ENCODE assay signal across 8 mouse cellular contexts in genomic region chrX:38181608-38182258, GRCm38 (mm10). TPM values are rescaled to one million over a fixed set of nuclear protein-coding genes. Genes with fewer than 3 reads are reported as not detected.
A peak's percentile ranks its signal among the peaks of the same experiment; 100 is the strongest.
DNase-seq lines count a peak whose midpoint lies in the region; ATAC-seq and TF ChIP-seq lines count a peak whose summit lies in the region.

No protein-coding gene starts in this region.

- H3K9me3 ChIP-seq in liver, postnatal 0 days (ENCODE audit: low read length) = no peaks in the 10 kb centered on the region
- peaks cover 4% of the 10 kb centered on the region for H3K9me3 ChIP-seq in neural tube, embryonic 12.5 days

- peak; percentile 51 for TF ChIP-seq CTCF in liver, postnatal 0 days (IDR thresholded peaks at IDR 0.05; ENCODE audit: low read depth)

- no peak overlapping the region for H3K27ac ChIP-seq in liver, postnatal 0 days (ENCODE audit: low read depth)
- no peak overlapping the region for H3K27ac ChIP-seq in neural tube, embryonic 12.5 days

- H3K9ac ChIP-seq in liver, postnatal 0 days (replicated peaks) = no peak overlapping the region
- H3K9ac ChIP-seq in neural tube, embryonic 12.5 days = no peak overlapping the region

- peak; percentile 83 for ATAC-seq in inflammation-experienced regulatory T-cells, adult 6 months
- peak; percentile 66 for ATAC-seq in liver, postnatal 0 days
- ATAC-seq in neural tube, embryonic 12.5 days (ENCODE audit: low FRiP score, low read depth) = peak; percentile 41

- H3K4me2 ChIP-seq in liver, postnatal 0 days (ENCODE audit: low read depth, low read length) = peak overlapping the region; percentile 71; the same call in 1 of the 2 replicates
- H3K4me2 ChIP-seq in neural tube, embryonic 12.5 days (replicated peaks) = peak overlapping the region; percentile 66

- WGBS in liver, postnatal 0 days (ENCODE audit: insufficient replicate concordance) = 12% methylated on average over 10 of the region's 15 CpGs
- WGBS in neural tube, embryonic 12.5 days = 16% methylated on average over 13 of the region's 15 CpGs

- no peaks in the 10 kb centered on the region for H3K36me3 ChIP-seq in liver, postnatal 0 days (replicated peaks; ENCODE audit: insufficient read depth, low read length)
- no peaks in the 10 kb centered on the region for H3K36me3 ChIP-seq in neural tube, embryonic 12.5 days

- peak; percentile 62 to 65 for DNase-seq in right cerebral cortex, postnatal 10 days (ENCODE audit: low spot score in 2 of 2)
- no peak for DNase-seq in right cerebral cortex, postnatal 25 days
- DNase-seq in cerebellum, adult 18-20 months = peak; percentile 37 to 49
- DNase-seq in gastrocnemius, adult 18-20 months (ENCODE audit: low spot score) = peak; percentile 43
- DNase-seq in liver, postnatal 0 days = peak; percentile 77
- DNase-seq in thymus, postnatal 36 days = peak; percentile 64 to 65

- no peaks in the 10 kb centered on the region for H3K4me1 ChIP-seq in liver, postnatal 0 days (ENCODE audit: insufficient read depth)
- H3K4me1 ChIP-seq in neural tube, embryonic 12.5 days = no peaks in the 10 kb centered on the region

- H3K27me3 ChIP-seq in liver, postnatal 0 days (ENCODE audit: insufficient read depth, low read length) = 0 out of 2 replicates have a peak, but pooled peaks cover 3% of the 10 kb centered on the region
- no peaks in the 10 kb centered on the region for H3K27me3 ChIP-seq in neural tube, embryonic 12.5 days (replicated peaks)

- no peak for TF ChIP-seq EP300 in liver, postnatal 0 days (IDR thresholded peaks at IDR 0.05; ENCODE audit: low read depth)

- peak overlapping the region; percentile 44; the same call in 1 of the 2 replicates for H3K4me3 ChIP-seq in liver, postnatal 0 days (ENCODE audit: low read depth, low read length)
- no peak overlapping the region for H3K4me3 ChIP-seq in neural tube, embryonic 12.5 days

RNA-seq across cellular contexts. Expression of gene Zbtb33, which starts 7.9 kb away (rescaled TPM):
- total RNA-seq in gastrocnemius, adult 18-20 months (2021) = 1 to 10 TPM; 6.0 to 6.6 TPM
- 1 to 10 TPM; 1.4 to 1.9 (median 1.5) TPM for polyA plus RNA-seq in inflammation-experienced regulatory T-cells, adult 6 months (2017; shearing (Covaris generic))
- polyA plus RNA-seq in liver, postnatal 0 days (2015; fragmentation: Nextera tagmentation; extraction: Ambion mirVana) = 1.3 TPM in 2 replicates
- polyA plus RNA-seq in neural tube, embryonic 12.5 days (2016; fragmentation: Nextera tagmentation; extraction: Ambion mirVana) = 7.1 and 7.3 TPM in 2 replicates
